Mouse (Mus musculus) liver, embryonic 11.5 days (tissue): Measurements from ENCODE around the gene Plxnc1. TPM values are rescaled to one million over a fixed set of nuclear protein-coding genes. Genes with fewer than 3 reads are reported as not detected.

Source experiments
- ATAC-seq: fragments of 200-750 bp; cut with Nextera tagmentation; replicated peaks from 2 replicates; pipeline ENCODE4 v1.8.0; 2017; ENCODE audit warnings: moderate number of reproducible peaks, mild to moderate bottlenecking, moderate TSS enrichment, moderate library complexity; ENCODE audit not compliant: low FRiP score
- DNase-seq: peaks from one replicate; pipeline ENCODE4 v3.0.0-alpha.2; 2017; ENCODE audit warnings: low spot score
- H3K27ac ChIP-seq: fragments of 300-500 bp; sonication (generic); 2 replicates; pipeline ENCODE4 v1.5.1; 2014; ENCODE audit warnings: mild to moderate bottlenecking, low read depth, low read length, control low read depth
- H3K27me3 ChIP-seq: fragments of 300-500 bp; sonication (generic); replicated peaks from 2 replicates; pipeline ENCODE4 v1.6.1; 2014; ENCODE audit warnings: low read length, mixed read lengths; ENCODE audit not compliant: control insufficient read depth, insufficient read depth
- H3K36me3 ChIP-seq: fragments of 300-500 bp; sonication (generic); 2 replicates; pipeline ENCODE4 v1.6.1; 2014; ENCODE audit warnings: mild to moderate bottlenecking, low read length, moderate library complexity, mixed read lengths; ENCODE audit not compliant: control insufficient read depth, insufficient read depth
- H3K4me1 ChIP-seq: fragments of 300-500 bp; sonication (generic); replicated peaks from 2 replicates; pipeline ENCODE4 v1.6.1; 2014; ENCODE audit warnings: low read length, mixed read lengths; ENCODE audit not compliant: control insufficient read depth, insufficient read depth
- H3K4me2 ChIP-seq: fragments of 300-500 bp; sonication (generic); 2 replicates; pipeline ENCODE4 v1.6.1; 2014; ENCODE audit warnings: mild to moderate bottlenecking, control low read depth, moderate library complexity
- H3K4me3 ChIP-seq: fragments of 300-500 bp; sonication (generic); 2 replicates; pipeline ENCODE4 v1.5.1; 2014; ENCODE audit warnings: low read depth, low read length, control low read depth
- H3K9ac ChIP-seq: fragments of 300-500 bp; sonication (generic); 2 replicates; pipeline ENCODE4 v1.6.1; 2014; ENCODE audit warnings: low read depth, low read length, control low read depth
- H3K9me3 ChIP-seq: fragments of 300-500 bp; sonication (generic); 2 replicates; pipeline ENCODE4 v1.6.1; 2016; ENCODE audit warnings: low read length, inconsistent platforms, mixed read lengths; ENCODE audit not compliant: control insufficient read depth
- WGBS: fragments of 180-500 bp; shearing (Covaris S2); extraction: QIAGEN DNeasy Blood & Tissue Kit; methylation state at CpG from one replicate; pipeline ENCODE4 v1.1.7; 2014; 5-methylcytosine and 5-hydroxymethylcytosine counted together
- polyA plus RNA-seq: library from polyadenylated mRNA; unstranded; fragments of >200 nt; fragmentation: Nextera tagmentation; extraction: Ambion mirVana; gene quantifications from 2 replicates; pipeline ENCODE4 v1.2.1, GENCODE M21; 2014

Plxnc1 gene
- polyA plus RNA-seq, 1 experiment from 2014 or later, result 6.0 TPM

DNA sequence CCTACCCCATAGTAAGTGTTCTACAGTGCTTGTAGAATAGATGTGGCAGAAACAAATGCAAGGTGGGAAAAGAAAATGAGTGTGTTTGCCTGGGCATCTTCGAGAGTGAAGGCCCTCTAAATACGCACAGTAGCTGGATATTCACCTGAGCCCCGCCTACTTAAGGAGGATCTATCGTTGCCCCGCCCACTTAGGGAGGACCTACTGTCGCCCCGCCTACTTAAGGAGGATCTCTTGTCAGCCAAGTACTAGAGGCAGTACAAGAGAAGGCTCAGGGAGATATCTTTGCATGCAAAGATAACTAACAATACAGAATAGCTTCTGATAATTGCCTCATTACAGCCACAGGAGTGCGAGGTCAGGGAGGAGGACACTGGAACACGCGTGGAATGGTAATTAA, 17.4 kb upstream of the Plxnc1 start:
- no peaks in the 10 kb centered on the region for H3K4me1 ChIP-seq
- no peak overlapping the region for H3K4me3 ChIP-seq
- H3K27ac ChIP-seq, result no peak overlapping the region
- H3K27me3 ChIP-seq, result no peaks in the 10 kb centered on the region
- no peak for DNase-seq
- H3K9me3 ChIP-seq, result peaks cover 5% of the 10 kb centered on the region; the same call in 1 of the 2 replicates
- 73% methylated on average over 10 of the region's 10 CpGs for WGBS
- no peaks in the 10 kb centered on the region for H3K36me3 ChIP-seq
- no peak overlapping the region for H3K4me2 ChIP-seq
- ATAC-seq, result peak; percentile 61; the same call in 1 of the 2 replicates
- H3K9ac ChIP-seq, result no peak overlapping the region

DNA sequence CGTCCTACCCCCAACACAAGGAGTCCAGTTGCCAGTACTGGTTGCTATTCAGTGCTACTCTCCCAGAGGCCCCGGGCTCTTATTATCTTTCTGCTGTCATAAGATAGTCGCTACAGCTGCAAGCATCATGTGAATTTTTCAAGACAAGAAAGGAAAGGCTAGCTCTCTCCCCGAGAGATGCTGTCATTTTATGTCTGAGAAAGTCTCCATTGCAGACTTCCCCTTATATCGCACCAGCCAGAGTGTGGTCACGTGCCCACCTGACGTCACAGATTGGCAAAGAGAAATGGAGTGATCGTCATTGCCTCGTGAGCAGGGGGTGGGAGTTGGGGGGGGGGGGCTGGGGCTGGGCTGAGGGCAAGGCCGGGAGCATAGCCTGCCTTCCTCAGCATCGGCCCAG, 16.6 kb upstream of the Plxnc1 start:
- no peak overlapping the region for H3K4me3 ChIP-seq
- H3K27ac ChIP-seq, result no peak overlapping the region
- DNase-seq, result no peak
- ATAC-seq, result no peak
- H3K27me3 ChIP-seq, result no peaks in the 10 kb centered on the region
- H3K36me3 ChIP-seq, result no peaks in the 10 kb centered on the region
- H3K4me1 ChIP-seq, result no peaks in the 10 kb centered on the region
- H3K9me3 ChIP-seq, result peaks cover 5% of the 10 kb centered on the region; the same call in 1 of the 2 replicates
- no peak overlapping the region for H3K9ac ChIP-seq
- WGBS, result 62% methylated on average over 11 of the region's 11 CpGs
- H3K4me2 ChIP-seq, result no peak overlapping the region

DNA sequence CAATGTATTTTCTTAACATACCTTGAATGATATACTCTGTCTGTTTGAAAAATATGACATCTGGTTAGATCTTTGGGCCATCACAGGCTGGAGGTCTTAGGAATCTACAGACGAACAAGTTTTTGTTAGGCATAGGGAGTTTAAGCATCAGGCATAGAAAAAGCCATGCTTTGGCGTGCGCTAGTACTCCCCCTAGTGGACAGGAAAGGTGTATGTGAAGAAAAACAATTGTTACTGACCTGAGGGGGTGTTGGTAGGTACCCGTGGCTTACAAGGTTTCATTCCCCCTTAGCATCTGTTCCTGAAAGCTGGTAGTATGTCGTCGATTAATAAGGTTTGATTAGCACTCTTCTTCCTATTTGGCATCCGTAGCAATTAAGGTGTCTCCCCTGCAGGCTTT, 13.7 kb upstream of the Plxnc1 start:
- 8% methylated on average over 7 of the region's 7 CpGs for WGBS
- Histone ChIP-seq H3K36me3 (no peaks in the 10 kb centered on the region), H3K27me3 (no peaks in the 10 kb centered on the region), H3K4me2 (no peak overlapping the region), H3K9ac (no peak overlapping the region), H3K9me3 (no peaks in the 10 kb centered on the region), H3K27ac (no peak overlapping the region), H3K4me1 (no peaks in the 10 kb centered on the region), H3K4me3 (no peak overlapping the region)
- no peak for DNase-seq
- no peak for ATAC-seq

DNA sequence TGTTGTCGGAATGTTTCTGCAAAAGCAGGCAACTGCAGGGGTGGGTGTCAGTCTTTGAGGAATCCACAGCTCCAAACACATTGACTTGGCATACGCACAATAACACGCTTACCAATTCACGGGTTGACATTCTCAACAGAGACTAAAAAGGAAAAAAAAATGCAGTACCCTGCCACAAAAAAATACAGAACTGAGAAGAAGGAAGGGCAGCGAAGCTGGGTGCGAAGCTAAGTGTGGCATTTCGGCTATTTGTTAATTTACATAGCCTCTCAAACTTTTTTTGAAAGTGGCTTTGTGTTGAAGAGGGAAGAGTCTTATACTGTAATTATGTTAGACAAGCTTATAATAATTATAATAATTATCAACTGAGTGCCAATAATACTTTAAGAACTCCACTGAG, 13.1 kb upstream of the Plxnc1 start:
- Histone ChIP-seq H3K4me1 (no peaks in the 10 kb centered on the region), H3K4me2 (no peak overlapping the region), H3K27ac (no peak overlapping the region), H3K9me3 (no peaks in the 10 kb centered on the region), H3K4me3 (no peak overlapping the region), H3K36me3 (no peaks in the 10 kb centered on the region), H3K27me3 (no peaks in the 10 kb centered on the region), H3K9ac (no peak overlapping the region)
- DNase-seq (no peak), ATAC-seq (no peak)
- WGBS, result 88% methylated on average over 7 of the region's 7 CpGs

DNA sequence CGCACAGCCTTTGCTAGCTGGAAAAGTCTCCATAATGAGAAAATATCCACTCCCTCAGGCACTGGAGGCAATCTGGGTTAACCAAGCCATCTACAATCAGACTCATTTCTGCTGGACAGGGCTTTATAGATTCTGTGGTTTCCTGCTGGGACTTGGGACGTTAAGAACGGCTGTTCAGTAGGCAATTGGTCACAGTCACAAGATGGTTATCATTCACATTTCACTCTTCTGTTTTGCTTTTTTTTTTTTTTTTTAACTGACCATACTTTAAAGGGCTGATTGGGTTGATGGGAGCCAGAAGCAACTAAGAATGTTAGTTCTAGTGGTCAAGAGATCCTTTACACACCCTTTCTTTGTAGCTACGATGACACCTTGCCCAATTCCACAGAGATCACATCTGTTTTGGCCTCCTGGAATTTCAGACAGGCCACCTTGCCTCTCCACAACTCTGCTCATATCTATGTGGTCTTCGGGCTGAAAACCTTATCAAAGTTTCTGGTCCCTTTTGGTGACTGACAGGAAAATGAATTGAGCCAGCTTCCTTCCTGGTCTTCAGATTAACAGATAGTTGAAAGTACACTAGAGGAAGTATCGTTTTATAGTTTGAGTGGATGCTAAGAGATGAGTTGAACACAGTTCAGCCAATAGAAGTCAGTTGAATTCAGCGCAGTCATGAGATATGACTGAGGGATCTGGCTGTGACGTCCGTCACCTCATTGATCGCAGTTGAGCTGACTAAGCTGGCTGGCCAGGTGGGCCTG, 3.5 kb upstream of the Plxnc1 start:
- H3K9ac ChIP-seq, result no peak overlapping the region
- H3K4me2 ChIP-seq, result no peak overlapping the region
- H3K9me3 ChIP-seq, result no peaks in the 10 kb centered on the region
- no peak for DNase-seq
- ATAC-seq, result no peak
- peaks cover 25% of the 10 kb centered on the region for H3K27me3 ChIP-seq
- peaks cover 8% of the 10 kb centered on the region for H3K4me1 ChIP-seq
- no peak overlapping the region for H3K4me3 ChIP-seq
- WGBS, result 50% methylated on average over 10 of the region's 10 CpGs
- no peaks in the 10 kb centered on the region for H3K36me3 ChIP-seq
- no peak overlapping the region for H3K27ac ChIP-seq

DNA sequence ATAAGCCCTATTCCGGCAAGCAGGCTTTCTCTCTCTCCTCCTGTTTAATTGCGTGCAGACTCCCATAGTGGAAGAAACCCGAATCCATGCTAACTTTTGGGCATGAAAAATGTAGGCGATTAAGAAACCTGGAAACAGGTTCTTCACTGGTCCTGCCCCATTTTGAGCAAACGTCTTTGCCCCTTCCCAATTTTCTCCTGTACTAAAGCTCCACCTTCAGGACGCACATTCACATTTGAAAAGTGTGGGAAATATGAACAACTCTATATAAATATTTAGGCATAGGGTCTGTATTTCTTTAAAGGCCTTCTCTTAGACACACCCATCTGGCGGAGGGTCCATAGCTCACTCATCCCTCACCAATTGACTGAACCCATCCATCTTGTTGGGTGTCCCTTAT, 2.8 kb upstream of the Plxnc1 start:
- ATAC-seq (no peak), DNase-seq (no peak)
- 60% methylated on average over 7 of the region's 7 CpGs for WGBS
- no peaks in the 10 kb centered on the region for H3K9me3 ChIP-seq
- H3K4me2 ChIP-seq, result no peak overlapping the region
- H3K27me3 ChIP-seq, result peaks cover 25% of the 10 kb centered on the region
- H3K9ac ChIP-seq, result no peak overlapping the region
- H3K27ac ChIP-seq, result no peak overlapping the region
- H3K36me3 ChIP-seq, result no peaks in the 10 kb centered on the region
- peaks cover 11% of the 10 kb centered on the region for H3K4me1 ChIP-seq
- H3K4me3 ChIP-seq, result no peak overlapping the region

DNA sequence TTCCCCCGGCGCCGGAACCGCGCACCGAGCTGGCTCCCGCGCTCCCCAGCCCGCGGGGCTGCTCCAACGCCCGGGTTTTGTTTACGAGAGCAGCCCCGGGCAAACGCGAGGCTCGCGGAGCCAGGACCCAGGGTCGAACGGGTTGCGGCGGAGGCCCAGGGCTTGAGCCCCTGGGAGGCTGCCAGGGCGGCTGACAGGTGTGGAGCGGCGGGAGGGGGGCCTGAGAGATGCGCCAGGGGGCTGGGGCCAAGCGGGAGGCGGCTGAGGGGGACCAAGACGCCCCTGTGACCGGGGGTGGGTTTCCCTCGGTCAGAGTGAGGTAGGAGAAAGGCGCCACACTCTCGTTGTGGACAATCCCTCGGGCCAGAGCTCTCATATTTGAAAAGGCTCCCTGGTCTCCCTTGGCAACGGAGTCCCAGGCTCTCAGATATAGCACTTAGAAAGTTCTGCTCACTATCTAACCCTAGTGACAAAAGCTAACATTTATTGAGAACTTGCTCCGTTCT, 624 bp upstream of the Plxnc1 start:
- Histone ChIP-seq H3K9ac (peak overlapping the region; percentile 82; the same call in 1 of the 2 replicates), H3K36me3 (no peaks in the 10 kb centered on the region), H3K4me2 (peak overlapping the region; percentile 94), H3K27me3 (peaks cover 25% of the 10 kb centered on the region), H3K27ac (no peak overlapping the region), H3K4me3 (peak overlapping the region; percentile 84), H3K9me3 (no peaks in the 10 kb centered on the region), H3K4me1 (peaks cover 28% of the 10 kb centered on the region)
- WGBS, result 1% methylated on average over 36 of the region's 36 CpGs
- DNase-seq, result peak; percentile 66
- ATAC-seq, result peak; percentile 13; the same call in 1 of the 2 replicates

DNA sequence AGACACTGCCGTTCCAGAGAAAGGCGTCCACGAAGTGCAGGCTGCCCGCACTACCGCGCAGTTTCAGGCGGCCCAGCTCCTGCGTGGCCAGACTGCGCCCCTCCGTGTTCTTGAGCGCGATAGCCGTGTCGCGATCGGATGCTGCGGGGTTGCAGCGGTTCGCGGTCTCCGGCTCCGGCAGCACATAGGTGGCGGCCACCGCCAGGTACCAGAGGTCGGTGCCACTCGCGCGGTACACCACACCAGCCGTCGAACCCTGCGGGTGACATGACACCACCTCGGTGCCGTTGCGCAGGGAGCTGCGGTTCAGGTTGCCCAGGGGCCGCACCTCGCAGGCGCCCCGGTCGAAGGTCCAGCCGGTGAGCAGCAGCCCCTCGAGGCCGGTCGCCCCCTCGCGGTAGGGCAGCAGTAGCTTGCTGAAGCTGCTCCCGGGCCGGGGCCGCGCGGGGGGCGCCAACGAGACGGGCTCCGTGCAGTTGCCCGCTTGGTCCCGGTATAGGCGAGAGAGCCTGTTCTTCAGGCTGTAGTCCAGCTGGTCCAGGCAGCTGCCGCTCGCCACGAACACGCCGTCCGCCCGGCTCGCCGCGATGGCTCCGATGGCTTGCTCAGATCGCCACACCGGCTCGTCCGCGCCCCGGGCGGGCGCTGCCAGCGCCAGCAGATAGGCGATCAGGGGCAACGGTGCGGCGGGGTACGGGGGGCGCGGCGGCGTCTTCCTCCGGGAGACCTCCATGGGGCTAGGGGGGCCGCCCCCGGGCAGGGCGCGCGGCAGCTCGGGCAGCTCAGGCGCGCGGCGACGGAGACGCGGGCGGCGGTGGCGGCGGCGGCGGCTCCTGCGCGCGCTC, 567 bp downstream of the Plxnc1 start:
- H3K4me3 ChIP-seq, result peak overlapping the region; percentile 84
- peaks cover 25% of the 10 kb centered on the region for H3K27me3 ChIP-seq
- H3K9me3 ChIP-seq, result no peaks in the 10 kb centered on the region
- ATAC-seq (peak; percentile 55), DNase-seq (peak; percentile 71)
- under 1% methylated on average over 101 of the region's 110 CpGs for WGBS
- no peaks in the 10 kb centered on the region for H3K36me3 ChIP-seq
- H3K4me1 ChIP-seq, result peaks cover 33% of the 10 kb centered on the region
- peak overlapping the region; percentile 82 for H3K9ac ChIP-seq
- H3K27ac ChIP-seq, result peak overlapping the region; percentile 49; the same call in 1 of the 2 replicates
- H3K4me2 ChIP-seq, result peak overlapping the region; percentile 94
